Mouse (Mus musculus) testis, adult 2 months (tissue): ENCODE measurements around the gene Ntn4.

Experiments
- CTCF ChIP-seq: fragments of 200-500 bp; IDR thresholded peaks from 2 replicates; pipeline ENCODE4 v1.5.1; 2012; ENCODE audit warnings: low read depth, mild to moderate bottlenecking, inconsistent platforms, low read length, moderate library complexity; ENCODE audit not compliant: control insufficient read depth, insufficient read depth, insufficient replicate concordance
- POLR2A ChIP-seq: fragments of 200-500 bp; IDR thresholded peaks from 2 replicates; pipeline ENCODE4 v1.6.1; 2012; ENCODE audit warnings: low read depth, mild to moderate bottlenecking, inconsistent platforms, low read length, moderate library complexity; ENCODE audit not compliant: control insufficient read depth

DNA sequence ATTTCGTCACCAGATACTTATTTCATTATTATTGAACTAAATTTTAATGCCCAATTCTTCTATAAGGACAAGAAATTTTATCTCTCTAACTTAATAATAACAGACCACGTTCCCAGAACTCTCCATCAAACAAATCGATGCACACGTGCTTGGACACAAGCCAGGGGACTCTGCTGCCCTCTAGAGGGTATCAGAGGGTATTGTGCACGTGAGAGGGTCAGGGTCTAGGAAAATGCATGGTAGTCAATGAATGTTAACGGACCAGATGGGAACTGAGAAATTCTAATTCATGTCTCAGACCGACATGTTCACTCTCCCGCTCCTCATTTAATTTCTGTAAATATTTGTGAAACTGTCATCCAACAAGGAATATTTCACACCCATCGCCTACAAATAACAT, 32.4 kb upstream of the Ntn4 start:
- no peak for TF ChIP-seq POLR2A
- peak; percentile 73; the same call in 1 of the 2 replicates for TF ChIP-seq CTCF
